Mouse (Mus musculus) cerebellum, adult 18-20 months (tissue): ENCODE measurements around the gene Strip2.

Experiments
- DNase-seq, 2 experiments: peaks; one replicate each; pipeline ENCODE4 v3.0.0; 2021

Strip2 gene

GRCm38 (mm10) chr6:29916530-29917382 lies at the start of gene Strip2:
TSS of gene Strip2 (plus strand) at chr6:29917012.
- DNase-seq = peak; percentile 97 to 98

- no peak for DNase-seq
These were observed 48.4 kb upstream of the Strip2 start for GRCm38 (mm10) chr6:29868341-29868895.

- no peak for DNase-seq
These were observed 43.2 kb upstream of the Strip2 start for GRCm38 (mm10) chr6:29873654-29874053.

- no peak for DNase-seq
These were observed 41.2 kb upstream of the Strip2 start for GRCm38 (mm10) chr6:29875576-29875975.

GRCm38 (mm10) chr6:29876782-29877181 lies 40.0 kb upstream of the Strip2 start:
- no peak for DNase-seq

GRCm38 (mm10) chr6:29879579-29879978 lies 37.2 kb upstream of the Strip2 start:
- DNase-seq = no peak

GRCm38 (mm10) chr6:29880796-29881195 lies 36.0 kb upstream of the Strip2 start:
- DNase-seq = no peak

- DNase-seq = no peak
These were observed 34.9 kb upstream of the Strip2 start for GRCm38 (mm10) chr6:29881936-29882335.

GRCm38 (mm10) chr6:29882870-29883269 lies 33.9 kb upstream of the Strip2 start:
- DNase-seq = no peak

GRCm38 (mm10) chr6:29891151-29891550 lies 25.7 kb upstream of the Strip2 start:
- no peak for DNase-seq

- DNase-seq = no peak
These were observed 19.8 kb upstream of the Strip2 start for GRCm38 (mm10) chr6:29896976-29897375.

GRCm38 (mm10) chr6:29901450-29901849 lies 15.4 kb upstream of the Strip2 start:
- no peak for DNase-seq

- DNase-seq = no peak
These were observed 14.6 kb upstream of the Strip2 start for GRCm38 (mm10) chr6:29902256-29902655.

- DNase-seq = no peak
These were observed 13.4 kb upstream of the Strip2 start for GRCm38 (mm10) chr6:29903343-29903914.

GRCm38 (mm10) chr6:29904281-29904680 lies 12.5 kb upstream of the Strip2 start:
- no peak for DNase-seq

- DNase-seq = peak; percentile 15 to 28
These were observed 6.2 kb upstream of the Strip2 start for GRCm38 (mm10) chr6:29910631-29911030.

- DNase-seq = no peak
These were observed 3.1 kb upstream of the Strip2 start for GRCm38 (mm10) chr6:29913673-29914072.

GRCm38 (mm10) chr6:29914136-29914535 lies 2.7 kb upstream of the Strip2 start:
- DNase-seq = no peak

- DNase-seq = no peak
These were observed 976 bp upstream of the Strip2 start for GRCm38 (mm10) chr6:29915836-29916235.

GRCm38 (mm10) chr6:29917383-29917720 lies 540 bp downstream of the Strip2 start:
- peak in 1 of 2 experiments; percentile 55 for DNase-seq

GRCm38 (mm10) chr6:29917947-29918346 lies 1.1 kb downstream of the Strip2 start:
- DNase-seq = peak in 1 of 2 experiments; percentile 16

GRCm38 (mm10) chr6:29923501-29923900 lies 6.7 kb downstream of the Strip2 start:
- DNase-seq = peak; percentile 71 to 83

GRCm38 (mm10) chr6:29925594-29926219 lies 8.9 kb downstream of the Strip2 start:
- no peak for DNase-seq

- DNase-seq = no peak
These were observed 13.3 kb downstream of the Strip2 start for GRCm38 (mm10) chr6:29930087-29930486.
